Mouse (Mus musculus) forebrain, embryonic 15.5 days (tissue): Measurements from ENCODE around the gene Vdr. TPM values are rescaled to one million over a fixed set of nuclear protein-coding genes. Genes with fewer than 3 reads are reported as not detected.

ENCODE experiments used
- ATAC-seq: fragments of 200-750 bp; cut with Nextera tagmentation; replicated peaks from 2 replicates; pipeline ENCODE4 v1.8.0; 2017; ENCODE audit warnings: mild to moderate bottlenecking, moderate TSS enrichment, moderate library complexity
- H3K27ac ChIP-seq: fragments of 300-500 bp; sonication (generic); replicated peaks from 2 replicates; pipeline ENCODE4 v1.5.1; 2015; ENCODE audit warnings: mild to moderate bottlenecking, inconsistent platforms
- H3K27me3 ChIP-seq: fragments of 300-500 bp; sonication (generic); 2 replicates; pipeline ENCODE4 v1.6.1; 2015; ENCODE audit warnings: inconsistent platforms
- H3K36me3 ChIP-seq: fragments of 300-500 bp; sonication (generic); 2 replicates; pipeline ENCODE4 v1.6.1; 2015; ENCODE audit warnings: mild to moderate bottlenecking, inconsistent platforms
- H3K4me1 ChIP-seq: fragments of 300-500 bp; sonication (generic); 2 replicates; pipeline ENCODE4 v1.6.1; 2015; ENCODE audit warnings: inconsistent platforms
- H3K4me2 ChIP-seq: fragments of 300-500 bp; sonication (generic); replicated peaks from 2 replicates; pipeline ENCODE4 v1.6.1; 2015; ENCODE audit warnings: mild to moderate bottlenecking, inconsistent platforms
- H3K4me3 ChIP-seq: fragments of 300-500 bp; sonication (generic); 2 replicates; pipeline ENCODE4 v1.5.1; 2015; ENCODE audit warnings: mild to moderate bottlenecking, inconsistent platforms
- H3K9ac ChIP-seq: fragments of 300-500 bp; sonication (generic); replicated peaks from 2 replicates; pipeline ENCODE4 v1.6.1; 2015; ENCODE audit warnings: mild to moderate bottlenecking, inconsistent platforms
- H3K9me3 ChIP-seq: fragments of 300-500 bp; sonication (generic); 2 replicates; pipeline ENCODE4 v1.6.1; 2016; ENCODE audit warnings: inconsistent platforms
- WGBS: fragments of 180-500 bp; shearing (Covaris S2); methylation state at CpG from one replicate; pipeline ENCODE4 v1.1.7; 2015; ENCODE audit warnings: mixed read lengths; 5-methylcytosine and 5-hydroxymethylcytosine counted together
- polyA plus RNA-seq: library from polyadenylated mRNA; unstranded; fragments of >200 nt; fragmentation: Nextera tagmentation; extraction: Ambion mirVana; gene quantifications from 2 replicates; pipeline ENCODE4 v1.2.1, GENCODE M21; 2015

Gene Vdr
- polyA plus RNA-seq, 1 experiment from 2014 or later: 0.09 TPM

- no peaks in the 10 kb centered on the region for H3K9me3 ChIP-seq
- no peak overlapping the region for H3K4me2 ChIP-seq
- H3K27me3 ChIP-seq: no peaks in the 10 kb centered on the region
- H3K36me3 ChIP-seq: no peaks in the 10 kb centered on the region
- WGBS: 89% methylated on average over 8 of the region's 8 CpGs
- no peak overlapping the region for H3K4me3 ChIP-seq
- no peak overlapping the region for H3K27ac ChIP-seq
- H3K9ac ChIP-seq: no peak overlapping the region
- no peaks in the 10 kb centered on the region for H3K4me1 ChIP-seq
- no peak for ATAC-seq
Observed at GRCm38 (mm10) chr15:97943356-97943755, 32.9 kb upstream of the Vdr start.

GRCm38 (mm10) chr15:97942538-97942937, 32.1 kb upstream of the Vdr start:
- no peaks in the 10 kb centered on the region for H3K9me3 ChIP-seq
- no peaks in the 10 kb centered on the region for H3K36me3 ChIP-seq
- no peaks in the 10 kb centered on the region for H3K27me3 ChIP-seq
- WGBS: 89% methylated on average over 8 of the region's 8 CpGs
- no peaks in the 10 kb centered on the region for H3K4me1 ChIP-seq
- no peak overlapping the region for H3K27ac ChIP-seq
- H3K4me2 ChIP-seq: no peak overlapping the region
- H3K9ac ChIP-seq: no peak overlapping the region
- ATAC-seq: no peak
- no peak overlapping the region for H3K4me3 ChIP-seq

DNA sequence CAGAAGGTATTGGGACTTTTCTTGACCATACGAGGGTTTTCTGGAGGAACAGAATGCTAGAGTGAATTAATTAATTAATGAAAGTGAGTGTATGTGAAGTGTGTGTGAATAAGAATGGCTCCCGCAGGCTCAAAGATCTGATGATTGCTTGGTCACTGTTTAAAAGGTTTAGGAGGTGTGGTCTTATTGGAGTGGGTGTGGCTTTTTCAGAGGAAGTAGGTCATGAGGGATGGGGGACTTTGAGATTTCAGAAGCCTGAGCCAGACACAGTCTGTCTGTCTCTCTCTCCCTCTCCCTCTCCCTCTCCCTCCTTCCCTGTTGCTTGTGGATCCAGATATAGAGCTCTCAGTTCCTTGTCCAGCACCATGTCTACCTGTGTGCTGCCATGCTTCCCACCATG, 30.9 kb upstream of the Vdr start:
- WGBS: 83% methylated on average over 2 of the region's 2 CpGs

DNA sequence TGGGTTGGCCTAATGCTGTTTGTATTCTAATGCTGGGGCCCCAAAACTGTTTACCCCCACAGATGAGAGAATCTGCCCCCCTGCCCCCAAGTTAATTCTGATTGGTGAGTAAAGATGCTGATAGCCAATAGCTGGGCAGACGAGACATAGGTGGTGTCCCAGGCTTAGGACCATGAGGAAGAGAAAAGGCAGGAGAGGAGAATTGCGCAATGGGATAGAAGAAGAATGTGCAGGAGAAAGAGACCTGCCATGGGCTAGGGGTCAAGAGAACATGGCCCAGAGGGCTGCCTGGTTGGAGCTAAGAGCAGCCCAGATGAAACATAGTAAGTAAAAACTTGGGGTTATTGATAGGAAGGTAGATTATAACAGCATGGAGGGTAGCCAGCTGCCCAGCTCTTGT, 29.7 kb upstream of the Vdr start:
- H3K9ac ChIP-seq: no peak overlapping the region

More for the DNA sequence above, 30.9 kb upstream of the Vdr start:
- ATAC-seq: no peak
- no peaks in the 10 kb centered on the region for H3K9me3 ChIP-seq
- no peak overlapping the region for H3K4me3 ChIP-seq
- no peaks in the 10 kb centered on the region for H3K36me3 ChIP-seq
- no peak overlapping the region for H3K9ac ChIP-seq
- no peaks in the 10 kb centered on the region for H3K4me1 ChIP-seq
- H3K4me2 ChIP-seq: no peak overlapping the region
- H3K27me3 ChIP-seq: no peaks in the 10 kb centered on the region
- no peak overlapping the region for H3K27ac ChIP-seq

GRCm38 (mm10) chr15:97938580-97938979, 28.1 kb upstream of the Vdr start:
- no peak overlapping the region for H3K4me3 ChIP-seq
- no peak for ATAC-seq
- H3K9ac ChIP-seq: no peak overlapping the region
- no peaks in the 10 kb centered on the region for H3K9me3 ChIP-seq
- H3K27me3 ChIP-seq: no peaks in the 10 kb centered on the region
- WGBS: 55% methylated on average over 6 of the region's 6 CpGs
- H3K36me3 ChIP-seq: no peaks in the 10 kb centered on the region
- H3K27ac ChIP-seq: no peak overlapping the region
- no peak overlapping the region for H3K4me2 ChIP-seq
- no peaks in the 10 kb centered on the region for H3K4me1 ChIP-seq

More for the DNA sequence above, 29.7 kb upstream of the Vdr start:
- Histone ChIP-seq H3K4me3 (no peak overlapping the region), H3K27ac (no peak overlapping the region), H3K4me1 (no peaks in the 10 kb centered on the region), H3K4me2 (no peak overlapping the region), H3K27me3 (no peaks in the 10 kb centered on the region), H3K9me3 (no peaks in the 10 kb centered on the region), H3K36me3 (no peaks in the 10 kb centered on the region)
- ATAC-seq: no peak
- WGBS: 93% methylated on average over 2 of the region's 2 CpGs

DNA sequence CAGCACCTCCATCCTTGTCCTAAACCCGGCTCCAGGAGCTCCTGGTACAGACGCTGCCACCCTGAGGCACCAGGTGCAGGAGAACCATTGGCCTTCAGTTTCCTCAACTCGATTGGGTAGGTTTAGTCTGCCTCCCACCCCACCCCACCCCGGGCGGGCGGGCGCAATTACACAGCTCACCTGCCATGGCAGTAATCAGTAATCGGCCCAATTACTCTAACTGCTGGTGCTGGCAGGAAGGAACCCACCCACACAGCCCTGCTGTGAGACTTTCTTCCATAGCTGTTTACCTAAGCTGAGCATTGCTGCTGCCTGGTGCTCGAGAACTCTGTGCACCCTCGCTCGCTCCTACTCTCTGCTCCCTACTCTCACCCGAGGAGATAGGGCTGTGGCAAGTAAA, 22.0 kb upstream of the Vdr start:
- no peaks in the 10 kb centered on the region for H3K9me3 ChIP-seq
- no peak overlapping the region for H3K27ac ChIP-seq
- no peak for ATAC-seq
- H3K9ac ChIP-seq: no peak overlapping the region
- no peak overlapping the region for H3K4me2 ChIP-seq
- H3K27me3 ChIP-seq: no peaks in the 10 kb centered on the region
- WGBS: 90% methylated on average over 12 of the region's 12 CpGs
- H3K36me3 ChIP-seq: no peaks in the 10 kb centered on the region
- H3K4me3 ChIP-seq: no peak overlapping the region
- no peaks in the 10 kb centered on the region for H3K4me1 ChIP-seq

- H3K9ac ChIP-seq: no peak overlapping the region
- H3K4me2 ChIP-seq: no peak overlapping the region
- H3K4me3 ChIP-seq: no peak overlapping the region
- ATAC-seq: no peak
- no peaks in the 10 kb centered on the region for H3K27me3 ChIP-seq
- H3K27ac ChIP-seq: no peak overlapping the region
- H3K36me3 ChIP-seq: no peaks in the 10 kb centered on the region
- 76% methylated on average over 13 of the region's 13 CpGs for WGBS
- H3K9me3 ChIP-seq: no peaks in the 10 kb centered on the region
- no peaks in the 10 kb centered on the region for H3K4me1 ChIP-seq
Observed at GRCm38 (mm10) chr15:97929259-97929824, 18.9 kb upstream of the Vdr start.

DNA sequence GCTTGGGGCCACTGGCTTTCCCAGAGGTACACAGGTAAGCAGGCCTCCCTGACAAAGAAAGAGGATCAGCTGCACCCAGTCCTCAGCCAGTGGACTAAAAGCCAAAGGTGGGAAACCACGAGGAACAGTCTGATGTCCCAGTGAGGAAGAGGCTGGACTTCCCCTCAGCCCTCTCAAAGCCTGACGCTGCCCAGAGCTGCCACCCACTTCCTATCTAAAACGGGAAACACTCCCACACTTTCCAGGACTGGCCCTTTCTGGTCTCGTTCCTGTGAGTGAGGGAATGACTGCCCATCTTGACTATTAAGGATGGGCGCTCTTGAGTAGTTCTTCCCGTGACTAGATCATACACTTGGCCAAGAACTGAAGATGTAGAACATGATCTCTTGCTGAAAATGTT, 17.4 kb upstream of the Vdr start:
- H3K4me2 ChIP-seq: no peak overlapping the region

GRCm38 (mm10) chr15:97927018-97927417, 16.6 kb upstream of the Vdr start:
- Histone ChIP-seq H3K27ac (no peak overlapping the region), H3K4me1 (no peaks in the 10 kb centered on the region), H3K27me3 (no peaks in the 10 kb centered on the region), H3K9ac (no peak overlapping the region), H3K4me3 (no peak overlapping the region), H3K36me3 (no peaks in the 10 kb centered on the region), H3K9me3 (no peaks in the 10 kb centered on the region), H3K4me2 (no peak overlapping the region)
- 57% methylated on average over 4 of the region's 4 CpGs for WGBS
- ATAC-seq: no peak

More for the DNA sequence above, 17.4 kb upstream of the Vdr start:
- Histone ChIP-seq H3K27ac (no peak overlapping the region), H3K4me3 (no peak overlapping the region), H3K9ac (no peak overlapping the region), H3K4me1 (no peaks in the 10 kb centered on the region), H3K27me3 (no peaks in the 10 kb centered on the region), H3K9me3 (no peaks in the 10 kb centered on the region), H3K36me3 (no peaks in the 10 kb centered on the region)
- ATAC-seq: no peak
- 83% methylated on average over 6 of the region's 6 CpGs for WGBS

- H3K36me3 ChIP-seq: no peaks in the 10 kb centered on the region
- ATAC-seq: no peak
- 87% methylated on average over 2 of the region's 2 CpGs for WGBS
Observed at GRCm38 (mm10) chr15:97922421-97922820, 12.0 kb upstream of the Vdr start.

DNA sequence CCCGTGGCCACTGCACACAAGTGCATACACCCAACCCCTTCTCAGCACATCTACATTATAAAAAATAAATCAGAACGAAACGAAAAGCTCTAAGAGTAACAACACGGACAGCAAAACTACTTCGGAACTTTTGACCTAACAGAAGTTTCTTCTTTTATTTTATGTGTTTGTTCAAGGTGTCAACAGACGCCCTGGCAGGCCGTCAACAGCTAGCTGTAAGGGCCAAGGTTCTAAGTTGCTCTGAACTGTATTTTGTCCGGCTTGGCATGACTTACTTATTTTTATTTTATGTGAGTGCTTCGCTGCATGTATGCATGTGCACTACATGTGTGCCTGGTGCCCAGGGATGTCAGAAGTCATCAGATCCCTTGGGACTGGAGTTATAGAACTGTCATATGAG, 11.4 kb upstream of the Vdr start:
- Histone ChIP-seq H3K4me2 (no peak overlapping the region), H3K9ac (no peak overlapping the region), H3K36me3 (no peaks in the 10 kb centered on the region), H3K27me3 (no peaks in the 10 kb centered on the region), H3K9me3 (no peaks in the 10 kb centered on the region), H3K4me1 (no peaks in the 10 kb centered on the region), H3K27ac (no peak overlapping the region), H3K4me3 (no peak overlapping the region)
- 91% methylated on average over 9 of the region's 9 CpGs for WGBS
- no peak for ATAC-seq

More at GRCm38 (mm10) chr15:97922421-97922820, 12.0 kb upstream of the Vdr start:
- Histone ChIP-seq H3K27me3 (no peaks in the 10 kb centered on the region), H3K9me3 (no peaks in the 10 kb centered on the region), H3K9ac (no peak overlapping the region), H3K4me2 (no peak overlapping the region), H3K4me3 (no peak overlapping the region), H3K4me1 (no peaks in the 10 kb centered on the region), H3K27ac (no peak overlapping the region)

DNA sequence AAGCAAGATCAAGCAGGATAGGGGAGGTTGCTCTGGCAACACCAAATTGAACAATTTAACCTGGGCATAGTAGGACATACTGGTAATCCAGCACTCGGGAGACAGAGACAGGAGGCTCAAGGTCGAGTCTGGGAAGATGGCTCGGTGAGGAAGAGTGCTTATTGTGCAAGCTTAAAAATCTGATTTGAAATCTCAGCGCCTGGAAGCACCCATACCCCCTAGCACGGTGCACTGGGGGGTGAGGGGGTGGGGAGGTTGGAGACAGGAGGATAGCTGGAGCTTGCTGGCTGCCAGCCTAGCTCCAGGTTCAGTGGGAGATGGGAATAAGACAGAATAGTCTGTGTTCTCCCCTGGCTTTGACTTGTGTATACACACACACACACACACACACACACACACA, 9.9 kb upstream of the Vdr start:
- no peak for ATAC-seq
- H3K4me3 ChIP-seq: no peak overlapping the region
- WGBS: 68% methylated on average over 5 of the region's 5 CpGs

DNA sequence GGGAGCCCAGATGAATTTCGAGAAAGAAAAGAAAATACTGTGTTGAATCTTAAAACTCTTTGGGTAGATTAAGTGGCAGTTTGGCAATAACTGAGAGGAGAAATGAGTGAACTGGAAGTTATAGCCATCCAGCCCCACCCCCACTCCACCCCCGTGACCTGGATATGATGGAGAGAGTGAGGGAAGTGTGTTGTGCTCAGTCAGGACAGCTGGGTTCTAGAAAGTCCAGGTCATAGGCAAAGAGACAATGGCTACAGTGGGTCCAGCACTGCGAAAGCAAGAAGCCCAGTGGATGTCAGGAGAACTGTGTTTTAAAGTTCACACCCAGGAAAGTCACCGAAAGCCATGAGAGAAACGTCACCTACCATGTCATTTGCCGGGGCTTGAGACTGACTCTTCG, 8.8 kb upstream of the Vdr start:
- H3K9me3 ChIP-seq: no peaks in the 10 kb centered on the region
- H3K27me3 ChIP-seq: no peaks in the 10 kb centered on the region
- no peak overlapping the region for H3K4me2 ChIP-seq
- no peak for ATAC-seq
- no peak overlapping the region for H3K4me3 ChIP-seq
- H3K27ac ChIP-seq: no peak overlapping the region
- H3K4me1 ChIP-seq: peaks cover 4% of the 10 kb centered on the region; the same call in 1 of the 2 replicates
- no peaks in the 10 kb centered on the region for H3K36me3 ChIP-seq
- no peak overlapping the region for H3K9ac ChIP-seq
- WGBS: 91% methylated on average over 7 of the region's 7 CpGs

More for the DNA sequence above, 9.9 kb upstream of the Vdr start:
- Histone ChIP-seq H3K36me3 (no peaks in the 10 kb centered on the region), H3K27me3 (no peaks in the 10 kb centered on the region), H3K4me2 (no peak overlapping the region), H3K9ac (no peak overlapping the region), H3K9me3 (no peaks in the 10 kb centered on the region), H3K27ac (no peak overlapping the region), H3K4me1 (no peaks in the 10 kb centered on the region)
